28 mouse cellular contexts compared by ENCODE assay signal in the genomic region with DNA sequence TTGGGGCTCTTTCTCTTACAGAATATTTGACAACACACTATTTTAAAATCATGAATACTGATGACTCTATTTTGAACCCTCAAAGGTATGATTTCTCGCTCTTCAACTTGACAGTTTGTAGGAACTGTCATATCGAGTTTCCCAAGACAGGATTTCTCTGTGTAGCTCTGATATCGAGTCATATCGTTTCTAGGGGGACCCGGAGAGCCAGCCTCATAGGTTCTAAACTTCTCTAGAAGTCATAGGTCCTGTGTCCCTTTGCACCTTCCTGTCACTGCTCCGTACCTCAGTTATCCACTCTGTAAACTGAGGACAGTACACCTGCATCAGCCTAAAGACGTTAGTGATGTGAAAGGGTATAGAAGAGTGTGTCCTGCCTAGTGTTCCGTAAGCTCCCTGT. TPM values are rescaled to one million over a fixed set of nuclear protein-coding genes. Genes with fewer than 3 reads are reported as not detected.
"Had no signal": no experiment of that assay in that cellular context is flagged by ENCODE, and none has a peak within 500 bp of the region (broad histone marks: within the 10 kb centered on the region; RNA-seq: fewer than 3 reads in every experiment).

No protein-coding gene starts in this region.

- H3K4me3 ChIP-seq: layer of hippocampus, adult 2 months; left cerebral cortex, adult 2 months; liver, embryonic 13.5 days; midbrain, embryonic 13.5 days; neural tube, embryonic 13.5 days had no signal

- ATAC-seq: intestine, postnatal 0 days; lung, postnatal 0 days; midbrain, embryonic 13.5 days had no signal

- H3K9ac ChIP-seq: lung, embryonic 14.5 days; midbrain, embryonic 13.5 days; neural tube, embryonic 13.5 days had no signal

- H3K27ac ChIP-seq: kidney, postnatal 0 days; layer of hippocampus, adult 2 months; left cerebral cortex, adult 2 months; midbrain, embryonic 13.5 days; neural tube, embryonic 13.5 days had no signal

- H3K9me3 ChIP-seq: liver, embryonic 13.5 days; midbrain, embryonic 13.5 days; neural tube, embryonic 13.5 days had no signal

- DNase-seq: kidney, adult 2 months; kidney, postnatal 25 days; layer of hippocampus, postnatal 36 days; liver, embryonic 13.5 days; lung, embryonic 14.5 days; lung, postnatal 36 days; retina, postnatal 1 day; right cerebral cortex, postnatal 25 days; spleen, adult 18-20 months; thymus, adult 18-20 months; thymus, postnatal 36 days had no signal

- H3K4me2 ChIP-seq: lung, embryonic 14.5 days; midbrain, embryonic 13.5 days; neural tube, embryonic 13.5 days had no signal

RNA-seq across cellular contexts. Expression of a gene that starts 11.5 kb away (rescaled TPM):
- total RNA-seq: layer of hippocampus, adult 2 months; layer of hippocampus, postnatal 10 days; layer of hippocampus, postnatal 36 days; left cerebral cortex, adult 2 months; left cerebral cortex, postnatal 10 days; left cerebral cortex, postnatal 36 days; neutrophil, adult 5-6 weeks had no signal
- polyA plus RNA-seq: large intestine, adult 2 months; limb, embryonic 11.5 days; midbrain, postnatal 0 days; neural tube, embryonic 13.5 days; urinary bladder, adult 2 months had no signal

RNA-seq across cellular contexts. Expression of a gene that starts 27.1 kb away (rescaled TPM):
- total RNA-seq: layer of hippocampus, adult 2 months; layer of hippocampus, postnatal 36 days; neutrophil, adult 5-6 weeks had no signal
- polyA plus RNA-seq: intestine, postnatal 0 days; kidney, embryonic 14.5 days; large intestine, adult 2 months; limb, embryonic 11.5 days; limb, embryonic 14.5 days; liver, embryonic 13.5 days; lung, embryonic 14.5 days; lung, postnatal 0 days; urinary bladder, adult 2 months had no signal

RNA-seq across cellular contexts. Expression of a gene that starts 57.5 kb away (rescaled TPM):
- total RNA-seq: neutrophil, adult 5-6 weeks had no signal
